Mouse (Mus musculus): Measurements from ENCODE around the gene Kcnq5.
"Not testable (repeated sequence)": the region's sequence is repeated elsewhere in the genome, so short reads cannot be mapped to it uniquely, and the experiment has no call there.

Kcnq5 gene

GRCm38 (mm10) chr1:21488645-21489044 is 473.1 kb downstream of the Kcnq5 start:
- DNase-seq (ENCODE audit: low read depth, low spot score) = no peak

GRCm38 (mm10) chr1:21486266-21486665 is 475.5 kb downstream of the Kcnq5 start:
- DNase-seq (ENCODE audit: low read depth, low spot score) = no peak

- no peak for DNase-seq (ENCODE audit: low read depth, low spot score)
Observed at GRCm38 (mm10) chr1:21469311-21469710, 492.4 kb downstream of the Kcnq5 start.

- no peak for DNase-seq (ENCODE audit: low read depth, low spot score)
Observed at GRCm38 (mm10) chr1:21466431-21466830, 495.3 kb downstream of the Kcnq5 start.

- peak; percentile 68 for DNase-seq (ENCODE audit: low read depth, low spot score)
Observed at GRCm38 (mm10) chr1:21460941-21461689, 500.6 kb downstream of the Kcnq5 start.

GRCm38 (mm10) chr1:21458581-21458980 is 503.2 kb downstream of the Kcnq5 start:
- no peak for DNase-seq (ENCODE audit: low read depth, low spot score)

- DNase-seq (ENCODE audit: low read depth, low spot score) = no peak
Observed at GRCm38 (mm10) chr1:21455971-21456370, 505.8 kb downstream of the Kcnq5 start.

- no peak for DNase-seq (ENCODE audit: low read depth, low spot score)
Observed at GRCm38 (mm10) chr1:21448227-21448626, 513.5 kb downstream of the Kcnq5 start.

- DNase-seq (ENCODE audit: low read depth, low spot score) = no peak
Observed at GRCm38 (mm10) chr1:21436753-21437152, 525.0 kb downstream of the Kcnq5 start.

- no peak for DNase-seq (ENCODE audit: low read depth, low spot score)
Observed at GRCm38 (mm10) chr1:21434853-21435252, 526.9 kb downstream of the Kcnq5 start.

- DNase-seq (ENCODE audit: low read depth, low spot score) = no peak
Observed at GRCm38 (mm10) chr1:21431666-21432065, 530.1 kb downstream of the Kcnq5 start.

- no peak for DNase-seq (ENCODE audit: low read depth, low spot score)
Observed at GRCm38 (mm10) chr1:21428079-21428478, 533.7 kb downstream of the Kcnq5 start.

- no peak for DNase-seq (ENCODE audit: low read depth, low spot score)
Observed at GRCm38 (mm10) chr1:21425654-21426053, 536.1 kb downstream of the Kcnq5 start.

GRCm38 (mm10) chr1:21419370-21419769 is 542.4 kb downstream of the Kcnq5 start:
- DNase-seq (ENCODE audit: low read depth, low spot score) = no peak

GRCm38 (mm10) chr1:21412197-21412555 is 549.6 kb downstream of the Kcnq5 start:
- DNase-seq (ENCODE audit: low read depth, low spot score) = no peak

- DNase-seq (ENCODE audit: low read depth, low spot score) = peak; percentile 76
Observed at GRCm38 (mm10) chr1:21411331-21412196, 550.2 kb downstream of the Kcnq5 start.

GRCm38 (mm10) chr1:21407266-21407665 is 554.5 kb downstream of the Kcnq5 start:
- DNase-seq (ENCODE audit: low read depth, low spot score) = no peak

- peak; percentile 21 for DNase-seq (ENCODE audit: low read depth, low spot score)
Observed at GRCm38 (mm10) chr1:21402804-21403203, 558.9 kb downstream of the Kcnq5 start.

GRCm38 (mm10) chr1:21391138-21391671 is 570.5 kb downstream of the Kcnq5 start:
- DNase-seq (ENCODE audit: low read depth, low spot score) = no peak

GRCm38 (mm10) chr1:21383256-21383655 is 578.5 kb downstream of the Kcnq5 start, which contains the start of gene Khdc1b:
Gene Khdc1b, plus strand, starts transcription at chr1:21383556.
- no peak for DNase-seq (ENCODE audit: low read depth, low spot score)

GRCm38 (mm10) chr1:21368031-21368430 is 593.7 kb downstream of the Kcnq5 start, which contains the start of gene Khdc1c:
Gene Khdc1c, plus strand, starts transcription at chr1:21368331.
- DNase-seq (ENCODE audit: low read depth, low spot score) = not testable (repeated sequence)

- DNase-seq (ENCODE audit: low read depth, low spot score) = no peak
Observed at GRCm38 (mm10) chr1:21349341-21349740, 612.4 kb downstream of the Kcnq5 start, which contains the start of gene Khdc1a. Gene Khdc1a, plus strand, starts transcription at chr1:21349641.

Measured in ZHBTc4 (cell line).